Mouse (Mus musculus) left cerebral cortex, postnatal 4 days (tissue): Measurements from ENCODE around the gene Gpatch4. TPM values are rescaled to one million over a fixed set of nuclear protein-coding genes. Genes with fewer than 3 reads are reported as not detected.
A peak's percentile ranks its signal among the peaks of the same experiment; 100 is the strongest.

ENCODE experiments used
- DNase-seq: peaks from one replicate; pipeline ENCODE4 v3.0.0-alpha.2; 2022
- intact Hi-C: fragments of 180-260 bp; cut with DNase I; formaldehyde crosslinking; loops from one replicate; pipeline ENCODE4 v1.15.1; 2025
- total RNA-seq, 2 experiments: library from RNA; stranded (reverse); gene quantifications; 2 replicates each; pipeline ENCODE4 v1.2.3; 2021

The Gpatch4 gene
- total RNA-seq, 2 experiments from 2014 or later = 26.5 to 30.6 TPM

- intact Hi-C loops = no loop called here
- DNase-seq = peak; percentile 9
Measured at GRCm38 (mm10) chr3:88030608-88031395, 12.1 kb upstream of the Gpatch4 start.

GRCm38 (mm10) chr3:88033506-88033905, 9.4 kb upstream of the Gpatch4 start:
- DNase-seq = no peak
- intact Hi-C loops = no loop called here

GRCm38 (mm10) chr3:88035561-88036293, 7.2 kb upstream of the Gpatch4 start:
- DNase-seq = no peak
- intact Hi-C loops = no loop called here

GRCm38 (mm10) chr3:88049532-88049931, 6.6 kb downstream of the Gpatch4 start:
- no peak for DNase-seq
- intact Hi-C loops = no loop called here

- no peak for DNase-seq
- intact Hi-C loops = no loop called here
Measured at GRCm38 (mm10) chr3:88057030-88057429, 14.1 kb downstream of the Gpatch4 start.

DNA sequence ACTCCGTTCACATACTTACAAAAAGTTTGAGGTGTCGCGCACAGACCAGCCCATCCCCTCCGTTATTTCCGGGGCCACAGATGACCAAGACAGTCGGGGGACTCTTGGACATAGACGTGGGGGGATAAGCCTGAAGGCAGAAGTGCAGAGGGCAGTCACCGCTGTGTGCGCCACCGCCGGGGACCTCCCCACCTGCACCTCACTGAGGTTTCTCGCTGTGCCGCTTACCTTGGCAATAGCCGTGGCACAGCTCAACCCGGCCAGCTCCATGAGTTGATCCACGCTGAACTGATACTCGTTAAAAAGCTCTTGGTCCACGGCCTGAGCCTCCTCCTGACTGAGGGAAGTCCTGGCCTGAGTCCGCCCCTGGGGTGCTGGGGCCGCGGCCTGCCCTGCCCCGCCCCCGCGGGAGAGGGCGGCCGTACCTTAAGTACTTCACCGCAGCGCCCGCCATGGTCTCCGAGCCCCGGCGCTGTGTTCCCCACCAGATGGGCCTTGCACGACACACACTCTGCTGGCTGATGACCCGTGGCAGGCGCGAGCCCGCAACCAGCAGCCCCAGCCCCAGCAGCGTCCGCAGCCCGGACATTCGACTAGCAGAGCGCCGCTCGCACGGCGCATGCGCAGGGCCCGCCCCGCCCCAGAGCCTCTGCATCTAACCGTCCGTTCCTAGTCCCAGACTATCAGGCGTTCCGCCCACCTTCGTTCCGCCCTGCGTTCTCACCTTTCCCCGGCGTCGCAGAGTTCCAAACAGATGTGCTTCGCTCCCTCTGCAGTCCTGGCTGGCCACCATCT, 15.2 kb downstream of the Gpatch4 start, which contains the start of gene Naxe:
Gene Naxe (minus strand): TSS at position 594 of the 795 bp plus-strand sequence.
- peak; percentile 90 for DNase-seq
- intact Hi-C loops = no loop called here

DNA sequence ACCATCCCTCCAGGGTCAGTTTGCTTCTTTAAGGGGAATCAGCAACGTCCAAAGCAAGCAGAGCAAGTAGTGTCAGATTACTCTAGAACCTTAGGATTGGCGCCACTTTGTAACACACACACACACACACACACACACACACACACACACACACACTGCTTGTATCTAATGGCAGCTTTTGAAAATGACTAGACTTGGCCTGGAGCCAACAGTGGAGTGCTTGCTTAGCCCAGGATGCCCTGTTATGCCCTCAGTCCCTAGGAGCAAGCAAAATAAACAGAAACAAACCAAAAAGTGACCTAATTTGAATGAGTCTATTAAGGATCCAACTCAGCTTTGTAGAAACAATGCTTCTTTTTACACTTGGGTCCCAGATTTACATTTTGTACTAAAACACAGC, 25.5 kb downstream of the Gpatch4 start:
- no peak for DNase-seq
- intact Hi-C loops = no loop called here

GRCm38 (mm10) chr3:88071783-88072182, 28.9 kb downstream of the Gpatch4 start:
- intact Hi-C loops = no loop called here
- peak; percentile 89 for DNase-seq

GRCm38 (mm10) chr3:88073631-88074030, 30.7 kb downstream of the Gpatch4 start:
- intact Hi-C loops = no loop called here
- no peak for DNase-seq

DNA sequence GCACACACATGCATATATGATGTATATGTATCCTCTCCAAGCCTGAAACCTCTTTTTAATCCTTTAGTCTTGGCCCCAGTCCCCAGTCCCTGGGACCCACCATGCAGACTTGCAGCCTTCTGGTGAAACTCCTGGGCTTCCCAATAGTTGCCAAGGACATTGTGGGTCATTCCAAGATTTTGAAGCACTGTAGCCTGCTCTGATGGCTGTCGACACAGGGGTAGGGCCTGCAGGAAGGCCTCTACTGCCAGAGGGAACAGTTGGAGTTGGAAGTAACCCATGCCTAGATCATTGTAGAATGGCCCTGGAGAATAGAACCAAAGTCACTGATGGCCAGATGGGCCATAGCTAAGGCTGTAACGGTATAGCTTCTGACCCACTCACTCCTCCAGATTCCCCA, 31.4 kb downstream of the Gpatch4 start:
- DNase-seq = no peak
- intact Hi-C loops = no loop called here

DNA sequence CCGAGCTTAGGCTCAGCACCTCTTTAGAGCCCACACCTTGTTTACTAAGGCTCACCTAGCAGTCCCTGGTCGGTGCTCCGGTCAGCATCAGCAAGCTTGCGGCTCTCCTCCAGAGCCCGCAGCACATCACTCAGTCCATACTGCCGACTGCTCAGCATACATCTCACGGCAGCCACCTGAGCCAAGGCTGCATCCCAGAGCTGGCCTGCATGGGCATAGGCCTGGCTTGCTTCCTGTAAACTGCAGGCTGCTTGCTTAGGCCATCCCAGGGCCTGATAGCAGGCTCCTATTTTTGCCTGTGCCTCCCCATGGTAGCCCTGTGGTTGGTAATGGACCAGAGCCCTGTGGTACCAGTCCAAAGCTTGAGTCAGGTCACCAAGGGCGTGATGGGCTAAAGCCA, 31.9 kb downstream of the Gpatch4 start:
- intact Hi-C loops = no loop called here
- DNase-seq = no peak

GRCm38 (mm10) chr3:88077441-88077840, 34.5 kb downstream of the Gpatch4 start:
- intact Hi-C loops = no loop called here

GRCm38 (mm10) chr3:88078204-88078603, 35.3 kb downstream of the Gpatch4 start, which contains the start of gene Ttc24:
TSS of gene Ttc24 (minus strand) at chr3:88078304.
- intact Hi-C loops = no loop called here
- no peak for DNase-seq

More at GRCm38 (mm10) chr3:88077441-88077840, 34.5 kb downstream of the Gpatch4 start:
- no peak for DNase-seq

DNA sequence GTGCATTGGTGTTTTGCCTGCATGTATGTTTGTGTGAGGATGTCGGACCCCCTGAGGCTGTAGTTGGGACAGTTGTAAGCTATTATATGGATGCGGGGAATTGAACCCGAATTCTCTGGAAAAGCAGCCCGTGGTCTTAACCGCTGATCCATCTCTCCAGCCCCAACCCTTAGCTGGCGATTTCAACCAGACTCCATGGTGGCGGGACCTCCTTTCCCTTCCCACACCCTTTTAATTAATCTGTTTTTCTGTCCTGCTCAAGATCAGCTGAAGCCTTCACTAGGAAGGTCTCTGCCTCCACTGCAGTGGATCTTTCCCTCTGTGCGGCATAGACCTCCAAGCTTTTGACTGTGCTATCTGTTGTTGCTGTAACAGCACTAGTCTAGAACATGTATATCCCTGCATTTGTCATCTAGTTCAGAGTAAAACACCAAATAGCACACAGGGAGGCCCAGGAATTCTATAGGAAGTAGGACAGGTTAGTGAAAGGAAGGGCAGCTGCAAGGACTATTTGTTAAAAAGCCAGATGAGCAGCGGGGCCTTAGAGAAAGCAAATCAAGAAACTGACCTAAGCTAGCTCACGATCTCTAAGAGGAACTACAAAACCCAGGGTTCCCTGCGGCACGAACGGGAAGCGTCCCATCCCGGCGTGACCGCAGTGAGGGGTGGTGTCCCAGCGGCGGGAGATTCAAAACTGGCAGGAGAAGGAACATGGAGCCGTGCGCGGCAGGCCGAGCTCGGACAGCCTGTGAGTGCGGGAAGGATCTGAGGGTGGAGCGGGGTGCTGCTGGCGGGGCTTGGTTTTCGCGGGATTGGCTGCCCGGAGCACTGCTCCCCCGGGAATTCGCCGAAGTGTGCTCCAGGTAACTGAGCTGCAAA, 38.7 kb downstream of the Gpatch4 start, which contains the start of gene Iqgap3:
Gene Iqgap3 (plus strand): TSS at position 627 of the 879 bp plus-strand sequence.
- intact Hi-C loops = loop anchor here (5.0 to 10.0 kb wide), 2 partner anchors 53 to 109 kb away; partner anchors contain the start of gene Nes
- peak; percentile 93 for DNase-seq

- DNase-seq = no peak
- intact Hi-C loops = loop anchor here (5.0 to 10.0 kb wide), 2 partner anchors 53 to 110 kb away; partner anchors contain the start of gene Nes
Measured at GRCm38 (mm10) chr3:88082224-88082618, 39.3 kb downstream of the Gpatch4 start.

DNA sequence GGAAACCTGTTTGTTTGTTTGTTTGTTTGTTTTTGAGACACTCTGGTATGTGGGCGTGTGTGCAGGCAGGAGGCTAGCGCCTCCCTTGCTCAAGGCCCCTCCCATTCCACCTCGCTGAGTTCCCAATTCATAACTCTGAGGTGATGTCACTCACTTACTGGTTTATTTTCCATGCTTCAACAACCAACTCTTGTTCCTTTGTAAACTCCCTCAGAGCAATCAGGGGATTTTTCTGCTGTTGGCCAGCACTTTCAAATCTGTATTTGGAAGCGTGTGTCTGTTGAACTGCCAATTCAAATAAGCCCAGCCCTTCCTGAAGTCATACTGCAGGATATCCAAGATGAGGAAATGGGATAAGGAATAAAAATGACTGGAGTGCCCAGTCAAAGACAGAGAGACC, 39.8 kb downstream of the Gpatch4 start:
- intact Hi-C loops = loop anchor here (5.0 to 10.0 kb wide), 2 partner anchors 52 to 110 kb away; partner anchors contain the start of gene Nes
- DNase-seq = no peak

DNA sequence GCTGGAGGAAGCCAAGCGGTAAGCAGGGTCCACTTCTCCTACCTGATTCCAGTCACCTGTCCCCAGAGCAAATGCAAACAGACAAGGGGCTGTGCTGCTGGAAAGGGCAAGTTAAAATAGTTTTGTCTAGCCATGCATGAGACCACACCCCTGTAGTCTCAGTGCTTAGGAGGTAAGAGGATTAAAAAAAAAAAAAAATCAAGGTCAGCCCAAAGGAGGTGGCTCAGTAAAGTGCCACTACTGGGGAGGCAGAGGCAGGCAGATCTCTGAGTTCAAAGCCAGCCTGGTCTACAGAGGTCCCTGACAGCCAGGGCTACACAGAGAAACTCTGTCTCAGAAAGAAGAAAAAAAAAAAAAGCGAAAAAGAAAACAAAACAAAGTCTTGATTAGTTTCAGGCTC, 41.1 kb downstream of the Gpatch4 start:
- DNase-seq = no peak
- intact Hi-C loops = loop anchor here (5.0 to 10.0 kb wide), 2 partner anchors 51 to 112 kb away; partner anchors contain the start of gene Nes

DNA sequence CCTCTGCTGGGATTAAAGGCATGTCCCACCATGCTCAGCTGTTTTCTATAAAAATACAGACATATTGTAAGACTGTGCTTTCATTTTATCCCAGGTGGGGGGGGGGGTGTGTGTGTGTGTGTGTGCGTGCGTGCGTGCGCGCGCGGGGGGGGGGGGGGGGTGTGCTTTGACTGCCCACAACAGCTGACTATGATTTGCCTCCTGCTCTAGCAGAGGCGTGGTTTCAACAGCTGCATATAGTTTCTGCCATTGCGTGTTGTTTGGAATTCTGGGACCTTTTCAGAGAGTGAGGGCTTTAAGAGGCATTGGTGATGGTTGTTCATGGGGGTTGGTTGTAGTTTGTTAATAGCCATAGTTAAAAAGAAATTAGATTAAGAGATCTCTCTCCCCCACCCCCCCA, 42.6 kb downstream of the Gpatch4 start:
- no peak for DNase-seq
- intact Hi-C loops = loop anchor here (10.0 kb wide), 1 partner anchor 49 kb away; no protein-coding TSS in a partner anchor

DNA sequence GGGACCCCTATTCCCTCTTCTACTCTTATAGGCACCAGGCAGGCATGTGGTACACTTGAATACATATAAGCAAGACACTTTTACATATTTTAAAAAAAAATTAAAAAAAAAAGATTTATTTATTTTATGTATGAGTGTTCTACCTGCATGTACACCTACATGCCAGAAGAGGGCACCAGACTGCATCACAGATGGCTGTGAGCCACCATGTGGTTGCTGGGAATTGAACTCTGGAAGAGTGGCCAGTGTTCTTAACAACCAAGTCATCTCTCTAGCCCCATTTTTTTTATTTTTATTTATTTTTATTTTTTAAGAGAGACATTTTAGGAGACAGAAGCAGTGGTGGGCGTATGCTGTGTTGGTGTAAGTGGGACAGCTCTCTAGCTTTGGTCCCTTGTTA, 44.8 kb downstream of the Gpatch4 start:
- intact Hi-C loops = loop anchor here (10.0 kb wide), 1 partner anchor 47 kb away; no protein-coding TSS in a partner anchor
- no peak for DNase-seq
